Mouse (Mus musculus) olfactory bulb, adult 2 months (tissue): Measurements from ENCODE around the gene Syngr1.

ENCODE experiments used
- CTCF ChIP-seq: fragments of 200-500 bp; IDR thresholded peaks from 2 replicates; pipeline ENCODE4 v1.5.1; 2012; ENCODE audit warnings: low read depth, mild to moderate bottlenecking, low read length, moderate library complexity; ENCODE audit not compliant: insufficient read depth
- POLR2A ChIP-seq: fragments of 200-500 bp; IDR thresholded peaks from 2 replicates; pipeline ENCODE4 v1.6.1; 2012; ENCODE audit warnings: mild to moderate bottlenecking, low read depth, low read length, moderate library complexity; ENCODE audit not compliant: insufficient read depth

DNA sequence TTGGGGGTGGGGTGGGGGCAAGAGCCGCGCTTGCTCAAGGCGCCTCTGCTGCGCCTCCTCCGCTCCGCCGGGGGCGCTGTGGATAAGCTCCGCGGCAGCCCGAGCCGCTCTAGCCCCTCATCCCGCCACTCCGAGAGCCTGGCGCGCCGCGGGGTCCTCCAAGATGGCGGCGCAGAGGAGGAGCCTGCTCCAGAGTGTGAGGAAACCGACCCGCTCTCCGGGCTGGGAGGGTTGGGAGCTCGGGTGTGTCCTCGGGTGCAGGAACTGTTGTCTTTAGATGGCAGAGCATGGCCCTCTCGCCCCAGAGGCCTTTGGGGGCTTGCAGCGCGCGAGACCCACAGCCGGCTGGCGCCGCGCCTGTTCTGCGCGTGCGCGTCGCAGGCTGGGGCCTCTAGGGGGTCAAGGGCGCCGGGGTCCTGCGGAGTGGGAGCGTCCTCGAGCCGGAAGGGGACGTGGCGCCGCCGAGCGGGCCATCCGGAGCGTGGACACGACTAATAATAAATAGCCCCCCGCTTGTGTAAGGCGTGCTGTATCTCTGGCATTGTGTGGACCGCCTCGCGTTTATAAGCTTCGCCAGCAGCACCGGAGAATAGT, 42.0 kb downstream of the Syngr1 start, which contains the start of gene Tab1:
- TF ChIP-seq CTCF = peak; percentile 79
- TF ChIP-seq POLR2A = peak; percentile 90
